Mouse (Mus musculus): ENCODE results near the gene Pipox.

Pipox gene

DNA sequence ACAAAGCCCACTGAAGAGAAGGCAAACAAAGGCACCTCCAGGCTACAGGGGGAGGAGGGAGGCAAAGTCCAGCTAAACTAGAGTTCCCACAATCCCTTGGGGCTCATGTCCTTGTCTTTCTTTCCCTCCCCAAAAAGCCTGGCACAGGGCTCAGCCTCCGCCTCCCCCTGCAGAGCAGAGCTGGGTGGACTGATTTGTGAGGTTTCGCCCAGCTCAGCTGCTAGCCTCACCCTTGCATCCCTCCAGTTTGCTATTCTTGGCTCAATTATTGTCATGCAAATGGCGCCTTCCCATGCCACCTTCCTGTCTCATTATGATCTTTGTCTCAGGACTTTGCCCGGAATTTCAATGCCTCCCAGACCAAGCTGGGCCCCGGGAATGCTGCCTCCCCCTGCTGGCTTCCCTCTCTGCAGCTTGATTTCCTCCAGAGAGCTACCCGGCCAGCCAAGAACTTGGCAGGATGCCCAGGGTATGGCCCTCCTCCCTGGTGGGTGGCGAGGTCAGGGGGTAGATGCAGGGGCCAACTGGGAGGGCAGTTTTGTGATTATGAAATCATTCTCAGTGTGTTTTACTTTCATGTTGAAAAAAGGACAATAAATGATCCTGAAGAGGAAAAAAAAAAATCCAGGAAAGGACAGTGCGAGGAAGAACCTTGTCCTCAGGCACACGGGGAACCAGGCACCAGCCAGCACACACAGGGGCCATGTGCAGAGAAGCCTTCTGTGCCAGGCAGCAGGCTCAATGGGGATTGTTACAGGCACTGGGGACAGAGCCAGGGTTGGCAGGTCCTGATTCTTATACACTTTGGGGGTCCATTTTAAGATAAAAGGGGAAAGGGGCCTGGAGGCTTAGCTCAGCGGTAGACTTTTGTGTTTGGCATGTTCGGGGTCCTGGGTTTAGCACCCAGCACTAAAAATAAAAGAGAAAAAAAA, at the start of gene Pipox:
Gene Pipox (minus strand): TSS at position 310 of the 932 bp plus-strand sequence.
- DNase-seq = peak; percentile 85 to 92

DNA sequence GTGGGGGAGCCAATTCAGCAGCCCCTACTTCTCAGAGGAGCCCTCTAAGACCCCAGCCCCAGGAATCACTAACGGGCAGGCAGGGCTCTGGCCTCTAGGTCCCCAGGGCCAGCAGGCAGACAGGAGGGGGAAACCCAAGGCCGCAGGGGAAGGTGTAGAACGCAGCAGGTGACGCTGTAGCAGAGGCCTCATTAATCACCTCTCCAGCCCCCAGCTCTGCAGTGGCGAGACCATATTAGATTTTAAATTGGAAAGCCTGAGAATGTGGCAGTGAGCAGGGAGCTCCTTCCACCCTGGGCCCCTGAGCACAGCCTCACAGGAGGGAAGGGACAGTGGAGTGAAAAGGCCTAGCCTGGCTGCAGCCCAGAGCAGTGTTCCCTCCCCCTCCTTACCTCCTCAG, 48.3 kb upstream of the Pipox start:
- no peak for DNase-seq

DNA sequence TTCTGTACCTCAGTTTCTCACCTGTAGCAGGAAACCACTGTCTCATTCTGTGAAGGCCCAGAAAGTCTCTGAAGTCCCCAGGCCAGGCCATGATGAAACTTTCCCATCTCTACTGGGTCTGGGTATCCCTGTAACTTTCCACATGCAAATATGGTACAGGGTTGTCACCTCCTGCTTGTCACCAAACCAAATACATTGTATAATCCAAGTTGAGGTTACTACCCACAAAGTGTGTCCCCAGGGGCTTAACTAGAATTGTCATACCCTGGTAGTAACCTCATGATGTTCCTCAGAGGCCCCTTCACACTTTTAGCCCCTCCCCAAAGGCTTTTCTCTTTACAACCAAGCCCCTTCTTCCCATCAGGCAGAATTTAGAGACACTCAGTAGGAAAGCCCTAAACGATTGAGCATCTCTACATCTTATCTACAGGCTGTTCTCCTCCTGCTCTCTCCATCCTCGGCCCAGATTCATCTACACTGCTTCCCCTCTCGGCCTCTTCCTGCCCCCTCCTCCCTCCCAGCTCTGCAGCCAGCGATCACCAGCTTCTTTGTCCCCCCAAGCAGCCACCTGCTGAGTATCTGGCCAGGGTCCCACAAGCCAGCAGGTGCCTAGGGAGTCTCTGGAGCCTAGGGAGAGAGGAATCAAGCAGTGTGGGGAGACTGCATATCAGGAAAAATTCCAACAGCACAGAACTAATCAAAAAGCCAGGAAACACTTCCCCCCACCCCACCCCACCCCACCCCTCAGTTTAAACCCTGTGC, 43.9 kb upstream of the Pipox start:
- DNase-seq = no peak

DNA sequence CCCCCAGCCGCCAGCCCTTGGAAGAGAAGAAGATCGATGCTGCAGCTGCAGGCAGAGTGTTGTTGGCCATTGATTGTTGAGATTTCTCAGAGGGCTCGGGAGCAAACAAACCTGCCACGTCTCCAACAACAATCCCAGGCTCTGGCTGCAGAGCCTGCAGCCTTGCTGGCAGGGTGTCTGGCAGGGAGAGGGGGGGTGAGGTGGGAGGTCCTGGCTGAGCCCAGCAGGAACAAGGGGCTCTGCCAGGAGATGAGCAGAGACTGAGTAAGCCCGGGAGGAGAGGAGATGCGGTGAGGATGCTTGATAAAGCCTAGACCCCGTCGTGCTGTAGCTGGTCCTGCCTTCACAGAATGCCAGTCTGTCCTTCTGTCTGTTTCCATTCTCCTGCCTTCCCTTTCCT, 43.0 kb upstream of the Pipox start:
- DNase-seq = peak; percentile 60 to 82

DNA sequence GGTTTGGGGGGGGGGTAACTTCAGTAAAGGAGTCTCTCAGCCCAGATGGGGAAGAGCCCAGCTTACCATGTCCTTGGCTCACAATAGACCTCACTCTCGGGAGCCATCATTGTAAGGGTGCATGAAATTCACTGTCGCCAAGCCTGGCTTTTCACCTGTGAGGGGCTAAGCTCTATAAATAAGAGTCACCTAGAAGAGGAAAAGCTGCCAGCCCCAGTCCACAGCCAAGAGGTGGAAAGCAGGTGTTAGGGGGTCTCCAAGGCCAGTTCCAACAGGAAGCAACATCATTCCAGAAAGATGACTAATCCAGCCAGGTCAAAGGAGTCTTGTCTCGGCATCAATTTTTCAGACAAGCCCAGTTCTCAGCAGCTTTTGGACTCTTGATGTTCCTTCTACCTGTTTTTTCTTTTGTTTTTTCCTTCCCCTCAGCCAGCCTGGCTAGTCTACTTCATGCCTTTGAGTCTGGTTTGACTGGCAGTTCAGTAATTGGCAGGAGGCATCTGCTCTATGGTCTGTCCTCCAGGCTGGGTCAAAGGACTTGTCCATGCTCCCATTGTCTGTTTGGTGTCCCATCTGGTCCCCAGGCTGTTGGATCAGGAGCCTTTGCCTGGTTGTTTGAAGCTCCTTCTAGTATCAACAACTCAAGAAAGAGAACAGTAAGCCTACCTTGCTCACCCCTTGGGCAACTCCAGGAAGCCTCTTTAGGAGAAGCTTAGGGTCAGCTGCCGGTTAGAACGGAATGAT, 40.8 kb upstream of the Pipox start:
- peak in 1 of 2 experiments; percentile 64 for DNase-seq

DNA sequence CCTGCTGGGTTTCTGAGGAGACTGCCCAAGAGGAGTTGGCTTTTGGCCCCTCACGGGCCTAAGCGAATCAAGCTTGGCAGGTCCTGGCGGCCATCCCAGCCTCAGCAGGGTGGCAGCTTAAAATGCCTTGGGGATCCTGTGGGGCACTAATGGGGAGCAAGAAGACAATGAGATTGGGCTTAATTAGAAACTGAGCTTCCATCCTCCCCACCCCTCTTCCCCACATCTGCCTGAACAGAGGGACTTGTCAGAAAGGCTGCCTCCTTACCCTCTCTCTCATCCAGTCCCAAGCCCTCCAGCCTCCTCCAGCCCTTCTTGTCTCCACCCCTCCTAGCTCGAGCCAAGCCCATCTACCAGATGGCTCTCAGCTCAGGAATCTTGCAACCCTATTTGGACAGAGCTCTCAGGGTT, 40.2 kb upstream of the Pipox start:
- DNase-seq = peak; percentile 85 to 90

DNA sequence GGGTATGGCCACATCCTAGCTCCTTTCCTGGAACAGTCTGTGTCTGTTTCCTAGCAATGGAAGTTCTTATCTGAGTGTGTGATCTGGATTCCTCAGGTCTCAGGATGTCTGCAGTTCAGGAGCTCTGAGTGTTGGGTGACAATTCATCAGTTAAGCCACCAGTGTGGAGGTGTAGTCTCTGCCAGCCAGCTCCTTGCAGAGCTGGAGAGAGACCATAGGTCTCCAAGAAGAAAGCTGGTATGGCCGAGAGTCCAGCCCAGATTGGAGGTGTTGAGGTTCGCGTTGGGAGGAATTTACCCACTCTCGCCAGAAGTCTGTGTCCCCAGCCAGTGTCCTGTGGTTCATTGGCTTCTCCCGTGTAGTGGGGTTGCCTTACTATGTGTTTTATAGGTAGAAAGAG, 38.7 kb upstream of the Pipox start:
- DNase-seq = peak in 1 of 2 experiments; percentile 45

DNA sequence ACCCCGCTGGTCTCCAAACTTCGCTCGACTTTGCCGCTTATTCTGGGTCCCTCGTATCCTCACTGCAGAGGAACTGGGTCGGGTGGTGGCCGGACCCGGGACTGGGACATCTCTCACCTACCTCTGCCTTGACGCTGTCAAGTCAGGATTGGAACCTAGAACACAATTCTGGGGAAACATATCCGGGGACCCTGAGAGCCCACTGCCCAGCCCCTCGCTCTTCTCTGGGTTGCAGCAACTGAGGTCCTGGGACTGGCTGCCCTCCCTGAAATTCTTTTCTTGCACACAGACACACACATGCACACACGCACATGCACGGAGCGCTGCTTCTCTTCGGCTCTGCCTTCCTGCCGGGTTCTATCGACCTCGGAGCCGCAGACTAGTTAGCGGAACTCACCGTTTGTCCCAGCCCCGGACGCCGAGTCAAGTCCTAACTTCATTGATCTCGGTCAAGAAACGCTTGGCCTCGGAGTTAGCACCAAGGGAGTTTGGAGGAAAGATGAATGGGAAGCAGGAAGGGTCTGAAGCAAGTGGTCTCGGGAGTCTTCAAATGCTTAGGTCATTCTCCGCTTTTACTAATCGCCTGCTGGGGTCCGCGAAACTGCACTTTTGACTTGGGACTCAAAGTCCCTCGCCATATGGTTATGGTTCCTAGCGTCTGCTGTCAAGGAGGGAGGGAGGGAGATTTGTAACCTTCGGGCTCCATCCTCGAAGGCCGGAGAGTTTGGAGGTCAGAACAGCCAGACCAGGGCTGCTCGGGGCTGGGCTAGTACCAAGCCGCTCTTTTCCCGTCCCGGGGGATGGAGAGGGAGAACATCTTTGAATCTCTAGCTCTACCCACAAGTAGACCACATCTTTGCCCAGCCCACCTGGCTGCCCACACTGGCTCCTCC, 37.9 kb upstream of the Pipox start:
- peak; percentile 53 to 59 for DNase-seq

DNA sequence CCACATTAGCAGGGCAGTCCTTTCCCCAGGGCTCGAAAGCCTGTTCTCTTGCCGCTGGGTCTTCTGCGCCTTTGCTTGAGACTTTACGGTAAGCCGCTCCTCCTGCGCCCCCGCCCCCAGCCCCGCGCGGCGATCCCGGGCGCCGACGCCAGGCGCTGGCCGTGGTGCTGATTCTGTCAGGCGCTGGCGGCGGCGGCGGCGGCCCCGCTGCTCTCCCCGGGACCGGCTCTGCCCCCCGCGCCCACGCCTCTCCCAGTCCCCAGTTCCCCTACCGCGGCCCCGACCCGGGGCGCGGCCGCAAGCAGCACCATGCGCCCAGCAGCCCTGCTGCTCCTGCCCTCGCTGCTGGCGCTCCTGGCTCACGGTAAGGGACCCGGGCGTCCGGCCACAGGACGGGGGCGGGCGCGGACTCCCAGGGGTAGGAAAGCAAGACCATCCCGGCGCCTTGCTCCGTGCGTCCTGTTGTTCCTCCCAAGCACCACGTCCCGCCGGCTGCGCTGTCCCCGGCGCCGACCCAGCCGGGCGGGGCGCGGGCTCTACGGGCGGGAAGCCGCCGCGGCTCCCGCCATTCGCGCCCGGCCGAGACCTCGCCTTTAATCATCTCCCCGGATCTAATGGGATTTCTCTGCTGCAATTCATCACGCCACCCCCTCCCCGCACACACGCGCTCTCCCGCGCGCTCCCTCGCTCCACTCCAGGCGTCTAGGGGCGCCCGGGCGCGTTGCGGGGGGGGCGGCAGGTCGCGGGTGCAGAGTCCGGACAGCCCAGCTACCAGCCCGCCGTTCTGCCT, 37.0 kb upstream of the Pipox start, which contains the start of gene Sez6:
Gene Sez6 (plus strand): TSS at position 50 of the 790 bp plus-strand sequence.
- peak; percentile 92 to 94 for DNase-seq

DNA sequence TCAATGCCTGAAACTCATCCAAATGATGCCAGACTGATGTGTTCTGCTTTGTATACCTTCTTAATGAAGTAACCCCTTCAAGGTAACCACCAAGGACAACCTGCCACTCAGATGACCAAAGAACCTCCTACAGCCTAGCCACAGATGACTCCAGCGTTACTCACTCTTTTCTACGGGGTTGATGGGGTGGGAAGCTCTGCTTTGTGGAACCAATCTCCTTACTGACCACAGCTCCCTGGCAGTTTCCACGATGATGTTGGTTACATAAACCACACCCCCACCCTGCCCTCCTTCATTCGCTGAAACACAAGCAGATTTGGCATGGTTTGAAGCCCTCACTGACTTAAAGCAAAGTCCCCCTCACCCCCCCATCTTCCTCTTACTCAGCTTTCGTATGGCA, 33.9 kb upstream of the Pipox start:
- no peak for DNase-seq

DNA sequence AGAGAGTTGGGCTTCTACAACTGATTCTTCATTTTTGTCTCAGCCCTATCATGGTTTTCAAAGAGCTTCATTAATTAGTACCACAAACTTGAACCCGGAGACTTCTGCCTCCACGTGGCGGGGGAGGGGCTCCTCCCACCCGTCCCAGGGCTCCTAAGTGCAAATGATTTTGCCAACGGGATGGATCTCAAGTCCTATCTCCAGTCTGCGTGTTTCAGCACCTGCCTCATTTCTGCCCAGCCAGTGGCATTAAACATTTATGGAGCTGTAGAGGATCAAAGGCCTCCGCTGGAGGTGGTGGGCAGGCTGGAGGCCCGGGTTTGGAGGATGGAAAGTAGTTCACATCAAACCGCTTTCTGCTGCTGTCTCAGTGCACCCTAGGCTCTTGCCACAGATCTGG, 32.8 kb upstream of the Pipox start:
- DNase-seq = no peak

DNA sequence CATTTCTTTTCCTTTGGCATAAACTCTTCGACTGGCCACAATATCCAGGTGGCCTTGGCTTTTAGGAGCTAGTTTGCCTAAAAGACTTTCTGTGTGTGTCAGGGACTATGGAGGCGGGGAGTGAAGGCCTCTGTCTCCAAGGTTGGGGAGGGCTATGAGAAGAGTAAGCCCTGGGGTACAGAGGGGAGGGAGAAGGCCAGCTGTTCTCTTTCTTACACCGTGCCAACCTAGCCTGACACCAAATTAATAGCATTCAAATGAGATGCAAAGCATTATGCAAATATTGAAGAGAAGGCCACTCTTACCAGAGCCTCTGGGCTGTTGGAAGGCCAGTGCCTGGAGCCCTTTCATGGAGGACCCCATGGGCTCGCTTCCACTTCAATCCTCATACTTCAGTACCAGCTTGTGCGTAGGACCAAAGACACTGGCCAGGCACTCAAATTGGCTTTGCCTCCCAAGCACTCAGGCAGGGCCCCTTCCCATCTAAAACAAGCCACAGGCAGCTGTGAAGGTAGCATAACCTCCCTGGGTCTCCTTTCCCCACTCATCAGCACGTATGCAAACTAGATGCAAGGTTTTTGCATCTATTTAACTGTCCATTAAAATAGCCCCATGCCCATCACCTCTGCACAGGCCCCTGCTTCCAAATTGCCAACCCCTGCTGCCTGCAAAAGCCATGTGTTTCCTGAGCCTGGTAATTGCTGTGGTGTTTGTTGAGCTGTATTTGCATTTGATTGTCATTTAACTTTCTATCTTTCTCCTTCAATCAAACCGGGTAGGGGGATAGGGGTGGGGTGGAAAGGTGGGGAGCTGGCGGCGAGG, 32.2 kb upstream of the Pipox start:
- no peak for DNase-seq

DNA sequence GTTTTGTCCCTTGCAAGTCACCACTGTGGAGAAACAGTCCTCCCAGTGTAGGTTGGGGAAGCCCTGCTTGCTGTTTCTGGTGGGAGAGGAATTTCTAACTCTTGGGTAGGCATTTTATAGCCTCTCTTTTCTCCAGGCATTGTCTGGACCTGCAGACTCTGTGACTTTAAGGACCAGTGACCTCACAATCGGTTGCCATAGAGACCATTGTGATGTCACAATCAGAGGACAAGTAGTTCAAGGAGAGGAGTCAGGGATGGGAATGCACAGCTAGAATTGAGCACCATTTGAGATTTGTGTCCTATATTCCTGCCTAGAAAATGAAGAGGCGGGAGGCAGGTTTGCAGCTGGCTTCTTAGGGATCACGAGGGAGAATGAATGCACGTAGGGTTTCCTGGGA, 29.4 kb upstream of the Pipox start:
- DNase-seq = no peak

DNA sequence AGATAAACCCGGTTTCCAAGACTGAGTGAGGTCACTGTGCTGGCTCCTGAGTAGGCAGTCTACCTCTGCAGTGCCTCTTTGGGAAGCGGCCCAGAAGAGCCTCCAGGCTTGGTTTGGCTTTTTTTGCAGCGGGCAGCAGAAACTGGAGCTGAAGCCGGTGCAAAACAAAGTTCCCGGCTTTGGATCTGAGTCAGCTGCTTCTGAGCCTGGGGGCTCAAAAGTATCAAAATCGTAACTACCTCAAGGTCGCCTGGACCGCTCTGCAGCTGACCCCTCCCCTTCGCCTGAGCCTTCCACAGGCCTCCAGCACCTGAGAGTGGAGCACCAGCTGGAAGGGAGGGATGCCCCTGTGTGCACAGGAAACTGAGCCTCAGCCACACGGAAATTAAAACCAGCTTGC, 23.3 kb upstream of the Pipox start:
- peak in 1 of 2 experiments; percentile 64 for DNase-seq

DNA sequence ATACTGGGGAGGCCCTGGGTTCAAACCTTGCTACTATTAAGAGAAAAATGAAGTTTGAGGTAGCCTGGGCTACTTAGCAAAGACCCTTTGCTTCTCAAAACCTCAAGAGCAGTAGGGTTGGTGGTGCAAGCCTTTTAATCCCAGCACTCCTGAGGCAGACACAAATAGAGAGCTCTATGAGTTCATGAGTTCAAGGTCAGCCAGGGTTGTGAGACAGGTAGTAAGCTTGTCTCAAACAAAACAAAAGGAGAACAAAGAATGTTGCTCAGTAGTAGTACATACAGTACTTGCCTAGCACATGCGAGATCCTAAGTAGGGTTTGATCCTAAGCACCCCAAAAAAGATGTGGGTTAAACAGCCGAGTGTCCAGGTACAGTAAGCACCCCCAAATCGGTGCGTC, 22.8 kb upstream of the Pipox start:
- no peak for DNase-seq

DNA sequence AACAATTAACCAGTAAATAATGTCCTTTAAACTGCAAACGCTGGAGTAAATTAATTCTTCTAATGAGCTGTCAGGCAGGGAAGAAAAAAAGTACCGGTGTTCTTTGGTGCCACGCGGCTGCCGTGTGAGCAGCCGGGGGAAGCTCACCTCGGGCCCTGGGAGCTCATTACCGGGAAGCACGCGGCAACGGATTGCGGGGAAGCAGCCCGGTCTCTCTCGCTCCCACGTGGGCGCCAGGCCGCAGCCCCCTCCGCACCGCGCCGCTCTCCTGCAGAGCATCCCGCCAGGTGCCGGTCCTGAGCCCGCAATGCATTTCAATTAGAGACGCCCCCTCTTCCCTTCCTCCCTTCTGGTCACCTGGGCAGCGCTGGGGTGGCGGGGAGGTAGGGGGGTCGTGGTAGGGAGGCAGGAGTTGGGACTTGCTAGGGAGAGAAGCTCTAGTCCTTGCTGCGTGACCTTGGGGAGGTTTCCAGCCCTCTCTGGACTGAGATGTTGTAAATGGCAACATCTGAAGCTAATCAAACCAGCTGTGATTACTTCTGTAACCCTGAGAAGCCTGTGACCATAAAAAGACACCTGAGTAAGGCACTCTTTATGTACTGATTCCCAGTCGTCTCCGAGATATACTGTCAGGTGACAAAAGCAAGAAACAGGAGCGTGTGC, 20.8 kb upstream of the Pipox start:
- no peak for DNase-seq

DNA sequence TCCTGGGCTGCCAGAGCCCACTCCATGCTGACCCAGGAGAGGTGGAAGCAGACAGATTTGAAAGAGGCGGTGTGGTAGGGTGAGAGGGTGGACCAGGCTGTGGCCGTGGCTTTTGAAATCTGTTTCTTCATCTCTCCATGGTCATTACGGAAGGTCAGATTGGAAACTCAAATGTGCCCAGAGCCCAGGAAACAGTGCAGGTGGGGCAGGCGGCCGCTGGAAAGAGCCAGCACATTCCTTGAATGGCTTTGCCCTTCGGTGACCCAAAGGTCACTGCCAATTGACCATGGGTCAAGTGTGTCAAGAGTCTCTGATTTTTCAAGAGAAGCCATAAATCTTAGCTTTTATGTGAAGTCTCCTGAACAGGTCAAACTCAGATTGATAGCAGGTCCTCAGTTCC, 19.6 kb upstream of the Pipox start:
- DNase-seq = no peak

DNA sequence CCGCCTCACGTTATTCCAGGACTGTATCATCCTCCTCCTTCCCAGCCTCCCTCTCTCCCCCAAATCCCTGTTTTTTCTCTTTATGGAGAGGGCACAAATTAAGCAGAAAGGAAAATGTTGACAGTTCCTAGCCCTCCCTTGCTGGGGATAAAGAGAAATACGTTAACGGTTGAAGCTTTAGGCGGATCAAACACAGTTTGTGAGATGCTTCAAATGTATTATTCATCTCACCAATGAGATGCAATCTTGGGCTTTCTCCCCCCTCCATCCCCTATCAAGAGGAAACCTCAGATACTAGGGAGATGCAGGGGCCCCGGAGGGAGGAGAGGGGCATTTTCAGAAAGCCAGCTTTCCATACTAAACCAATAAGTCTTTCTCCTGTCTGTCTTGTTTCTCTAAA, 15.9 kb upstream of the Pipox start:
- no peak for DNase-seq

DNA sequence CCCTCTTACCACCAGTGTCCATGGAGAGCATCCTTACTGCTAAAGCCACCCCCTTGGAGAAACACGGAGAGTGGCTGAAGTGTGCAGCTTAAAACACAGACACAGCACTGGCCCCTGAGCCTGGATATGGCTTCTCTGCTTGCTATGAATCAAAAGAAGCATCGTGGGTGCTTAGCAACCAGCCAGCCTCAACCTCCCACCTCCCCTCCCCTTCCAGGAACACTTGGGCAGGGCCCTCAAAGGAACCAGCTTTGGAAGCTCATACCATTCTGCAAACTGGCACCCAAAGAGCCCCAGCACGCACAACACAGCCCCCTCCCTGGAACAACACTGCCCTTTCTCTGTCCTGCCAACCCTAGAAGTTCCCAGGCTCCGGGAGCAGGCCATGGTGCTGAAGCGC, 15.5 kb upstream of the Pipox start:
- no peak for DNase-seq

DNA sequence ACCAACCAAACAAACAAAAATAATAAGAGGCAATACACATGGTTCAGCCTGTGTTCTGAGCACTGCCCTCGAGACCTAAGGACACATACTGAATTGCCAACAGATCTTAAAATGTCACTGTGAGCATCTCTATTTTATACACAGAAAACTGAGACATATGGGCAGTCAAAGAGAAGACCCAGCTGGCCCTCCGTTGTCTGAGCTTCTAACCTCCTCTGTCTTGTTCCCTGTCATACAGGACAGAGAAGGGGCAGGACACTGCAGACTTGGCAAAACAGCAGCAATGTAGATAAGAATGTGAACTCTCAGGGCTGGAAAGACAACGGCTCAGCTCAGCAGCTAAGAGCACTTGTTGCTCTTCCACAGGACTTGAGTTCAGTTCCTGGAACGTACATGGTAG, 14.6 kb upstream of the Pipox start:
- no peak for DNase-seq

All from cerebellum, postnatal 14 days (tissue).